Mouse (Mus musculus) limb, embryonic 12.5 days (tissue): ENCODE measurements around the gene Camkk2. TPM values are rescaled to one million over a fixed set of nuclear protein-coding genes. Genes with fewer than 3 reads are reported as not detected.

ENCODE experiments used
- ATAC-seq: fragments of 200-750 bp; cut with Nextera tagmentation; 2 replicates; pipeline ENCODE4 v1.8.0; 2017; ENCODE audit warnings: low read depth, moderate TSS enrichment; ENCODE audit not compliant: insufficient number of reproducible peaks, insufficient read depth, low FRiP score, low TSS enrichment
- H3K27ac ChIP-seq: fragments of 300-500 bp; sonication (generic); 2 replicates; pipeline ENCODE4 v1.5.1; 2016; ENCODE audit warnings: mild to moderate bottlenecking, moderate library complexity
- H3K27me3 ChIP-seq: fragments of 300-500 bp; sonication (generic); 2 replicates; pipeline ENCODE4 v1.6.1; 2016; ENCODE audit warnings: mild to moderate bottlenecking, moderate library complexity
- H3K36me3 ChIP-seq: fragments of 300-500 bp; sonication (generic); 2 replicates; pipeline ENCODE4 v1.6.1; 2016; ENCODE audit warnings: mild to moderate bottlenecking, moderate library complexity
- H3K4me1 ChIP-seq: fragments of 300-500 bp; sonication (generic); replicated peaks from 2 replicates; pipeline ENCODE4 v1.6.1; 2016
- H3K4me2 ChIP-seq: fragments of 300-500 bp; sonication (generic); 2 replicates; pipeline ENCODE4 v1.6.1; 2016; ENCODE audit warnings: mild to moderate bottlenecking, moderate library complexity
- H3K4me3 ChIP-seq: fragments of 300-500 bp; sonication (generic); replicated peaks from 2 replicates; pipeline ENCODE4 v1.5.1; 2016; ENCODE audit warnings: mild to moderate bottlenecking
- H3K9ac ChIP-seq: fragments of 300-500 bp; sonication (generic); replicated peaks from 2 replicates; pipeline ENCODE4 v1.6.1; 2016; ENCODE audit warnings: mild to moderate bottlenecking, moderate library complexity
- H3K9me3 ChIP-seq: fragments of 300-500 bp; sonication (generic); 2 replicates; pipeline ENCODE4 v1.6.1; 2016; ENCODE audit warnings: mild to moderate bottlenecking, moderate library complexity
- WGBS: fragments of 180-500 bp; shearing (Covaris S2); methylation state at CpG from one replicate; pipeline ENCODE4 v1.1.7; 2016; 5-methylcytosine and 5-hydroxymethylcytosine counted together
- polyA plus RNA-seq: library from polyadenylated mRNA; unstranded; fragments of >200 nt; fragmentation: Nextera tagmentation; extraction: Ambion mirVana; gene quantifications from 2 replicates; pipeline ENCODE4 v1.2.1, GENCODE M21; 2016

Gene Camkk2
- polyA plus RNA-seq = 37.6 and 38.0 TPM in 2 replicates

DNA sequence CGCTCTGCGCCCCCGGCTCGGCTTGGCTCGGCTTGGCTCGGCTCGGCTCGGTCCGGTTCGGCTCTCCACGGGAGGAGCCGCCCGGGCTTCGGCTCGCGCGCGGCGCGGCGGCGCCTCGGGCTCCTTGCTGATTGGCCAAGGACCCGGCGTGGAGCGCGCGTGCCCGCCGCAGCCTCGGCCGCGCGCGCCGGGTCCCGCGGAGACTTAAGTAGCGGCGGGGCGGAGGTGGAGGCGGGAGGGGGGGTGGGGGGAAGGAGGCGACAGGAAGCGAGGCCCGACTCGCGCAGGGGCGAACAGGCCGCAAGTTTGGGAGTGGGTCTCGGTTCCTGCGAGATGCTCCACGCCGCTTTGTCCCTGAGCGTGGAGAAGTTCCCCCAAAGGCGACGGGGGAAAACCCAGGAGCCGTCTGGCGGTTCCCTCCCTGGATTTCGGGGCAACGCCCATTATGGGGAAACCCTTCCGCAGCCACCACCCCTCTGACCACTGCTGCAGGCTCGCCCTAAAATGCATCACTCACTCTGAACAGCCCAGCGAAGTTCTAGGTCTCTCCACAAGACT lies at the start of gene Camkk2:
Gene Camkk2, minus strand, starts transcription at position 133 of the 558 bp plus-strand sequence.
- peak within 1 kb of the TSS; percentile 84 for H3K27ac ChIP-seq

DNA sequence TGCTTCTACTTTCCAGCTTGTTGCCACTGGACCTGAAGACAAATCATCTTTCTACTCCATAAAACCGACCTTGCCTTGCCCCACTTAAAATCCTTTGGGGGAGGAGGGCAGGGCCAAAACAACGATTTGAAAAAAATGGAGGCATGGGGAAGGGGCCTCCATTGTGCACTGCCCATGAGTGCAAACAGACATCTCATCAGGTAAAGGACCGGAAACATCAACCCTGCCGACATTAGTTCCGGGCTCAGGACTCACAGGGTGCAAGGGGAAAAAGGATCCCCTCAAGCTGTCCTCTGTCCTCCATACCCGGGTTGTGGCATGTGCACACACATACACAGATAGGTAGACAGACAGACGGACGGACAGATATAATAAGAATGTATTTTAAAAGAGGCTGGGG lies 45.9 kb upstream of the Camkk2 start:
- Histone ChIP-seq H3K36me3 (no peaks in the 10 kb centered on the region), H3K9ac (no peak overlapping the region), H3K4me3 (no peak overlapping the region), H3K4me1 (peaks cover 3% of the 10 kb centered on the region), H3K4me2 (no peak overlapping the region), H3K27me3 (no peaks in the 10 kb centered on the region), H3K9me3 (no peaks in the 10 kb centered on the region), H3K27ac (no peak overlapping the region)
- no peak for ATAC-seq
- 82% methylated on average over 8 of the region's 8 CpGs for WGBS

More for the DNA sequence above, at the start of gene Camkk2:
- Histone ChIP-seq H3K4me3 (peak within 1 kb of the TSS; percentile 93), H3K27me3 (no peaks in the 10 kb centered on the region), H3K9me3 (no peaks in the 10 kb centered on the region), H3K4me1 (peaks cover 11% of the 10 kb centered on the region), H3K4me2 (peak within 1 kb of the TSS; percentile 92), H3K36me3 (no peaks in the 10 kb centered on the region), H3K9ac (peak within 1 kb of the TSS; percentile 91)
- WGBS = under 1% methylated on average over 61 of the region's 63 CpGs
- ATAC-seq = peak; percentile 65

DNA sequence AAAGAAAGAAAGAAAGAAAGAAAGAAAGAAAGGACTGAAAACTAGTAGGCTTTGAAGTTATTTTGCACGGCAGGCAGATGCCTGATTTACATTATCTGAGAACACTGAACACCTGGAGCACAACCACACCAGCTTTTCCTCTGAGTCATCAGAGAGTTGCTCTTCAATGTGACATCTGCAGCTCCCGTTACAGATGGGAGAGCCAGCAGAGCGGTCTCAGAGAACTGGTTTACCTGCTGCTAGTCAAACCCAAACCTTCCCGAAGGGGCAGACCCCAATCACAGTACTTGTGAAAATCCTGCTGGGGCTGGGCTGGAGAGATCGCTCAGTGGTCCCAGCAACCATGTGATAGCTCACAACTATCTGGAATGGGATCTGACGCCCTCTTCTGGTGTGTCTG lies 45.2 kb upstream of the Camkk2 start:
- 66% methylated on average over 6 of the region's 6 CpGs for WGBS

DNA sequence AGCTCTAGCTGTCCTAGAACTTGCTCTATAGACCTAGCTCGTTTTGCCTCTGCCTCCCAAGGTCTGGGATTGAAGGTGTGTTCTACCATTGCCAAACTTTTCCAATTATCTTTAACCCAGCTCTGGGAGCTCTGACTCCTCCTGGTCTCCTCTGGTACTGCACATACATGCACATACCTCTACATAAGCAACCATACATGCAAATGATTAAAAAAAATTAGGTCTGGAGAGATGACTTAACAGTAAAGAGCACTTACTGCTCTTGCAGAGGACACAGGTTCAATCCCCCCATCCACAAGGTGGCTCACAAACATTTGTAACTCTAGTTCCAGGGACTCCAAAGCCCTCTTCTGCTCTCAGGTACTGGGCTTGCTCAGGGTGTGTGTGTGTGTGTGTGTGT lies 44.8 kb upstream of the Camkk2 start:
- H3K9ac ChIP-seq = no peak overlapping the region
- H3K4me2 ChIP-seq = no peak overlapping the region
- ATAC-seq = no peak
- 70% methylated on average over 1 of the region's 1 CpGs for WGBS
- H3K4me3 ChIP-seq = no peak overlapping the region
- no peaks in the 10 kb centered on the region for H3K9me3 ChIP-seq
- peaks cover 10% of the 10 kb centered on the region for H3K4me1 ChIP-seq
- H3K27ac ChIP-seq = no peak overlapping the region
- H3K27me3 ChIP-seq = no peaks in the 10 kb centered on the region
- H3K36me3 ChIP-seq = peaks cover 6% of the 10 kb centered on the region

More for the DNA sequence above, 45.2 kb upstream of the Camkk2 start:
- Histone ChIP-seq H3K4me2 (no peak overlapping the region), H3K9me3 (no peaks in the 10 kb centered on the region), H3K27me3 (no peaks in the 10 kb centered on the region), H3K4me3 (no peak overlapping the region), H3K36me3 (peaks cover 2% of the 10 kb centered on the region), H3K27ac (no peak overlapping the region), H3K9ac (no peak overlapping the region), H3K4me1 (peaks cover 8% of the 10 kb centered on the region)
- ATAC-seq = no peak

DNA sequence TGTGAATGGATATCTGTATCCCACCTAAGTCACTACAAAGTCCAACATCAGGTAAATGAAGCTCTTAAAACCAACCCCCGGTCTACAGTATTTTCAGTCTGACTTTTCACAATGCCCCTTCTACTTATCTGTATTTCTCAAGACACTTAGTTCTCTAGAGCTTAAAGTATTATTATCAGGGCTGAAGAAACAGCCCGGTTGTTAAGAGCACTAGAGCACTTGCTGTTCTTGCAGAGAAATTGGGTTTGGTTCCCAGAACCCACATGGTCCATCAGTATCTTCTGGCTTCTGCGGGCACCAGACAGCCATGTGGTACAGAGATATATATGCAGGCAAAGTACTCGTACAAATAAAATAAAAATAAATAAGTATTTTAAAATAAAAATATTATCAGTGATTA lies 43.2 kb upstream of the Camkk2 start:
- H3K27ac ChIP-seq = no peak overlapping the region
- ATAC-seq = no peak
- no peaks in the 10 kb centered on the region for H3K27me3 ChIP-seq
- H3K9ac ChIP-seq = no peak overlapping the region
- peaks cover 10% of the 10 kb centered on the region for H3K4me1 ChIP-seq
- 96% methylated on average over 4 of the region's 4 CpGs for WGBS
- H3K4me2 ChIP-seq = no peak overlapping the region
- no peak overlapping the region for H3K4me3 ChIP-seq
- peaks cover 21% of the 10 kb centered on the region for H3K36me3 ChIP-seq
- H3K9me3 ChIP-seq = no peaks in the 10 kb centered on the region

DNA sequence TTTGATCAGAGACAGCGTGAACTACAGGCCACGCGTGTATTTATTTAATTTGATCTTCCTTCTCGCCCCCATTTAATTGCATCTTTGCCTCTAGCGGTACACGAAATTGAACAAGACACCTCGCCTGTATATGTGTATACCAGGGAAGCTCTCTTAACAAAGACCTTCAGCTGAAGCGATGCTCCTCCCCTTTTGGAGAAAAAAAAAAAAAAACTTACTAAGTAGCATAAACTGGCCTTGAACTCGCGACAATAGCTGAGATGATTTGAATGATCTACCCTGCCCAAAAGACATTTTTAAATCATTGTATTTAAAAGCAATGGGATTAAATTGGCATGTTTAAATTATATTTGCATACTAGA lies 42.3 kb upstream of the Camkk2 start:
- Histone ChIP-seq H3K36me3 (peaks cover 30% of the 10 kb centered on the region), H3K9me3 (no peaks in the 10 kb centered on the region), H3K9ac (peak overlapping the region; percentile 45; the same call in 1 of the 2 replicates), H3K27me3 (no peaks in the 10 kb centered on the region), H3K4me3 (peak overlapping the region; percentile 73), H3K27ac (peak overlapping the region; percentile 98), H3K4me2 (peak overlapping the region; percentile 58), H3K4me1 (peaks cover 10% of the 10 kb centered on the region)
- ATAC-seq = peak; percentile 76
- under 1% methylated on average over 10 of the region's 10 CpGs for whole genome bisulfite sequencing

DNA sequence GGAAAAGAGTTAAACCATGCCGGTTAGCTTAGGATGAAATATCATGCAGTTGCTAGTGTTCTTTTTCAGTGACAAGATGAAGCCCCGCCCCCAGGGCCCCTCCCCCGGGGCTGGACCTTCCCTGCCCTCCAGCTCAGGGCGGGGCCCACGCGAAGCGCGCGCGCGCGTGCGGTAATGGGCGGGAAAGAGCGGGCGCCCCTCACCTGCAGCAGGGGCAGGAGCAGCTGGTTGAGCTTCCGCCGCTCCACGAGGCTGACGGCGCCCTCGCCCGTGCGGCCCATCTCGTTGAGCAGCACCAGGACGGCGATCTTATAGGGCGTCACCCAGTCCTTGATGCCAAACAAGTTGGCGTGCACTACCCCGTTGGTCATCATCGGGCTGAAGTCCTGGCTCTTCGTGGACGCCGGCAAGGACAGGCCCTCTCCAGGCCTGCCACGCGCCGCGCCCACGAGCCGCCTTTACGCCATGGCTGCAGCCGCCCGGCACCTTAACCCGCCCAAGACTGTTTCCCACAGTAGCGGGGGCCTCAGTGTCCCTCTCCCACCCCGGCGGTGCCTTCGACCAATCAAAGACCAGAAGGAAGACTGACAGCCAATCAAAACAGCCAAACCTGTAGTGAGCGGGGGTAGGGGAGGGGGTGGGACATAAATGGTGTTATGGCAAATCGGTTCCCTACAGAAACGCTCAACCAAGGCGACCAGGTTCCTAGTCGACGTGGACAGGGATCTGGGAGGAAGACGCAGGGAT lies 41.7 kb upstream of the Camkk2 start, which contains the start of gene Anapc5:
Gene Anapc5, minus strand, starts transcription at position 563 of the 747 bp plus-strand sequence.
- Histone ChIP-seq H3K9ac (peak within 1 kb of the TSS; percentile 82), H3K4me2 (peak within 1 kb of the TSS; percentile 58), H3K36me3 (peaks cover 35% of the 10 kb centered on the region), H3K4me3 (peak within 1 kb of the TSS; percentile 73), H3K27ac (peak within 1 kb of the TSS; percentile 98), H3K27me3 (no peaks in the 10 kb centered on the region), H3K4me1 (peaks cover 10% of the 10 kb centered on the region), H3K9me3 (no peaks in the 10 kb centered on the region)
- peak; percentile 99 for ATAC-seq
- WGBS = under 1% methylated on average over 55 of the region's 55 CpGs

DNA sequence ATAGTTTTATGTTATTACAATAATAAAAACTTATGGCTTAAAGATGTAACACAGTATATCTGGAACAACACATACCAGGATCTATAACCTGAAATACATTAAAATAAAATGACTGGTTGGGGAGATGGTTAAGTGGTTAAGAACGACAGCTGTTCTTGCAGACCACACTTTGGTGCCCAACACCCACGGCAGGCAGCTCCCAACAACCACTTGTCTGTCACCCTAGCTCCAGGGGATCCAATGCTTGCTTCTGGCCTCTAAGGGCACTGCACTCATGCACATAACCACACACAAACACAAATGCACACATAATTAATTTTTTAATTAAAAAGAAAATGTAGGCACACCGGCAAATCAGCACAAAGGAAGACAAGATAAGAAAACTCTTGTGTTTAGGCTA lies 33.5 kb upstream of the Camkk2 start:
- H3K4me1 ChIP-seq = no peaks in the 10 kb centered on the region
- 85% methylated on average over 3 of the region's 3 CpGs for WGBS
- no peak overlapping the region for H3K4me3 ChIP-seq
- H3K36me3 ChIP-seq = peaks cover 94% of the 10 kb centered on the region
- no peak overlapping the region for H3K4me2 ChIP-seq
- no peak overlapping the region for H3K27ac ChIP-seq
- H3K9ac ChIP-seq = no peak overlapping the region
- ATAC-seq = no peak
- H3K9me3 ChIP-seq = no peaks in the 10 kb centered on the region
- H3K27me3 ChIP-seq = no peaks in the 10 kb centered on the region

DNA sequence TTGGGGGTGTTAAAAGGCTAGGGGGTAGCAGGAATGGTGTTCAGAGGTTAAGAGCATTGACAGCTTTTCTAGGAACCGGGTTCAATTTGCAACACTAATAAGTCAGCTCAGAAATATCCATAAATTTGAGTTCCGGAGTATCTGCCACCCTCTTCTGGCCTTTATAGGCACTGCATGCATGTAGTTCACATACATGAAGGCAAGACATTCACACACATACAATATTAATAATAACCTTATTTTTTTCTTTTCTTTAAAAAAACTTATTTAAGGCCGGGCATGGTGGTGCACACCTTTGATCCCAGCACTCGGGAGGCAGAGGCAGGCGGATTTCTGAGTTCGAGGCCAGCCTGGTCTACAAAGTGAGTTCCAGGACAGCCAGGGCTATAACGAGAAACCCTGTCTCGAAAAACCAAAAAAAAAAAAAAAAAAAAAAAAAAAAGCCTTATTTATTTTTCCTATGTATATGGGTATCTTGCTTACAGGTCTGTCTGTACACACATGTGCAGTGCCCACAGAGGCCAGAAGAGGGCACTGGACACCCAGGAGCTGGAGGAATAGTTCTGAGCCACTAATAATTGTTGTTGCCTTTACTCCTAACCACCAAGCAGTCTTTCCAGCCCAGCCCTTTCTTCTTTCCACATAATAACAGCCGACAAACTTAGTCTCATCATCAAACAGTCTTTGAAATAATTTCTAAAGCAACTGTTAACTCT lies 32.3 kb upstream of the Camkk2 start:
- Histone ChIP-seq H3K27me3 (no peaks in the 10 kb centered on the region), H3K36me3 (peaks cover 95% of the 10 kb centered on the region), H3K4me1 (no peaks in the 10 kb centered on the region), H3K27ac (no peak overlapping the region), H3K4me2 (no peak overlapping the region), H3K4me3 (no peak overlapping the region), H3K9me3 (no peaks in the 10 kb centered on the region), H3K9ac (no peak overlapping the region)
- ATAC-seq = no peak
- 82% methylated on average over 9 of the region's 9 CpGs for WGBS

DNA sequence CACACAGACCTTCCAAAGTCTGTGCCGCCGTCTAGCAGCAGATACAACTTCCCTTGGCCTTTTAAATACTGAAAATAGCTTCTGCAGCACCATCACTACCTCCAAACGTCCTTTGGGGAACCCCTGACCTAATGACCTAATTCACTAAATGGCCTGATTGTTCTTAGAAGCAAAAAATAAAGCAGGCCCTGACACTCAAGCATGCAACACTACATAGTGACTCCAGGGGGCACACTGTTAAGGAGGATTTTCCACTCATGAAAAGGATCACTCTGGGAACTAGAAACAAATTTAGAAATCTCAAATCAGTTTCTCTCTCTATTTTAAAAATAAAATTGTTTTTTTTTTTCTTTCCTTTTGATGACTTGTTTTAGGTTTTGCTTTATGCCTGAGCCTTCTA lies 26.3 kb upstream of the Camkk2 start:
- Histone ChIP-seq H3K9ac (no peak overlapping the region), H3K4me1 (no peaks in the 10 kb centered on the region), H3K27ac (no peak overlapping the region), H3K4me2 (no peak overlapping the region), H3K4me3 (no peak overlapping the region), H3K36me3 (peaks cover 100% of the 10 kb centered on the region), H3K9me3 (no peaks in the 10 kb centered on the region), H3K27me3 (no peaks in the 10 kb centered on the region)
- 68% methylated on average over 3 of the region's 3 CpGs for WGBS
- ATAC-seq = no peak

DNA sequence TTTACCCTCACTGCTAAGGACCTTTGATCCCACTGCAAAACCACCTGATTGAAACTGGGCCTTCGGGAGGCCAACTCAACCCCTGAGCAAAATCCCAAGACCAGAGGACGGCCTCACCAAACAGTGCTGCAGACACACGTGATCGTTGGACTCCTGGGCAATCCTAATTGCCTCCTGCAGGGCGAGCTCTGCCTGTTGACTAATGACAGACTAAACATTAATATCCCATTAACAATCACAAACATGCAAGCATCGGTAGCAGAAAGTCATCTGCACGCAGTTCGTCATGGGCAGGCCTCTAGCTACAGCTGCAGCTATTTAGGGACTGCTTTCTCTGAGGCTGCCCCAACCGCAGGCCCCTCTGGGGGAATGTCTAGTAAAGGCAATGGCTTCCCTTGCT lies 23.5 kb upstream of the Camkk2 start:
- Histone ChIP-seq H3K4me3 (no peak overlapping the region), H3K27ac (no peak overlapping the region), H3K9ac (no peak overlapping the region), H3K27me3 (no peaks in the 10 kb centered on the region), H3K36me3 (peaks cover 100% of the 10 kb centered on the region), H3K4me1 (no peaks in the 10 kb centered on the region), H3K4me2 (no peak overlapping the region), H3K9me3 (no peaks in the 10 kb centered on the region)
- ATAC-seq = no peak
- WGBS = 65% methylated on average over 9 of the region's 9 CpGs
